Mouse (Mus musculus): ENCODE measurements around the gene Arhgef39.
A peak's percentile ranks its signal among the peaks of the same experiment; 100 is the strongest.

Arhgef39 gene

DNA sequence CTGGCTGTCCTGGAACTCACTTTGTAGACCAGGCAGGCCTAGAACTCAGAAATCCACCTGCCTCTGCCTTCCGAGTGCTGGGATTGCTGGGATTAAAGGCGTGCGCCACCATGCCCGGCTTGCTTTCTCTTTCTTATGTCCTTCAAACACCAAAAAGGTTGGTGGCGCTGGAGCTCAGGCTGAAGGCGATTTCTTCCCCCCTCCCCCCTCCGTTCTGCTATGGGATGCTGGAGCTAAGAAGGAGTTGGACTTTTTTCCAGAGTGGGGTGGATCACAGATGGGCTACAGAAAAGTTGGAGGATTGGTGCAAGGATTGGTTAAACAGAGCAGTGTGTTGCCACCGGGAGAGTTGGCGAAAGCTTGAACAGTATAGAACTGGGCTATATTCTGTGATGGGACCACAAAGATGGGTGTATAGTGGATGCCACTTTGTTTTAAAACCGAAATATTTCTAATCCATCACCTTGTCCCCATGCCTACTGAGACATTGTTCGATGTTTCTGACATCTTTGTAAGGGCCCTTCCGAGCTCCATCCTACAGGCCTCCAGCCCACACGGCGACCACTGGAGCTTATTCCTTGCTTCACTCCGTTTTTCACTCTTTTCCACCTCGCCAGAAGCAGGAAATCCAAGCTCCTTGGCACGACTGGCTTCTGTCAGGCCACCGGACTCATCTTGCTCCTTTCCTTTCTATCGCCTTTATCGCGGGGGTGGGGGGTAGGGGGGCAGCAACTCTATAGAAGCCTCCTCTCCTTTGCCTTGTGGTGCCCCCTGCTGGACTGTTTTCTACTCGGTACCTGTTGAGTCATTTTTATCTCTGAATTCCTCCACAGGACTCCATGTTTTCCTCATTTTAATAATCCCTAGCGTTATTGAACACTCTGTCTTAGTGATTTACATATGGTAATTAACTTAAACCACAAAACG lies 20.3 kb downstream of the Arhgef39 start:
- DNase-seq (ENCODE audit: low read depth, low spot score) = no peak

DNA sequence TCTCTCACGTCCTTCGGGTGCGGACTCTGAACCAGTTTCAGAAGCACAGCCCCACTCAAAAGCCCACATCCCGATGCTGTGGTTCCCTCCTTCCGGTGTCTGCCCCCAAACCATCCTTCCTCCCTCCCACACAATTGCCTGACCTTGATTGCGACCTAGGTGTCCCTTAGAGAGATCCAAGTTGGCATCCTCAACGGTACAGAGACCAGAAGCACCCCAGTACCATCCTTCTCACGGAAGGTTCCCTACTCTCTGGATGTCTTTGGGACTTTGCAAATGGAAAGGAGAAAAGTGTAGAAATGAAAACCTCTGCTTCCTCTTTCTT lies 21.0 kb downstream of the Arhgef39 start:
- DNase-seq (ENCODE audit: low read depth, low spot score) = no peak

DNA sequence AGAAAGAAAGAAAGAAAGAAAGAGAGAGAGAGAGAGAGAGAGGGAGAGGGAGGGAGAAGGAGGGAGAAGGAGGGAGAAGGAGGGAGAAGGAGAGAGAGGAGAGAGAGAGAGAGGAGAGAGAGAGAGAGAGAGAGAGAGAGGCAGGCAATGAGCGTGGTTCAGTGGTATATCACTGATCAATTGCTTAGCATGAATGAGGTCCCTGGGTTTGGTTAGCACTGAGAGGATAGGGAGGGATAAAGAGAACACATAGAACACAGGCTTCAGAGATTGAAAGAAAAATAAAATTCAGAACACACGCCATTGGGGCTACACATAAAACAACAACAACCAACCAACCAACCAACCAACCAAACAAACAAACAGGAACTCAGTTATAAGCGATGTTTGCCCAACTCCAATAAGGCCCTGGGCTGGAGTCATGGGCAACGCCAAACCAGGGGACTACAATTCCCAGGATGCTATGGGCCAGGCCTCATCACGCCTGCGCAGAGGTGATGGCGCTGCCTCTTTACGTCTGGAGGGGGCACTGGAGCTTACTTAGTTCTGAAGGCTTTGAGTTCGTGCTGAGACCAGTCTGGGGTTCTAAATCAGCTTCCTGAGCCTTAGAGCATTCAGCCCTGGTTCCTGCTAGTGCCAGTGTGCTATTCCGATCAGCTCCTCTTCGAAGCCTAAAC lies 21.5 kb downstream of the Arhgef39 start:
- DNase-seq (ENCODE audit: low read depth, low spot score) = peak; percentile 69

DNA sequence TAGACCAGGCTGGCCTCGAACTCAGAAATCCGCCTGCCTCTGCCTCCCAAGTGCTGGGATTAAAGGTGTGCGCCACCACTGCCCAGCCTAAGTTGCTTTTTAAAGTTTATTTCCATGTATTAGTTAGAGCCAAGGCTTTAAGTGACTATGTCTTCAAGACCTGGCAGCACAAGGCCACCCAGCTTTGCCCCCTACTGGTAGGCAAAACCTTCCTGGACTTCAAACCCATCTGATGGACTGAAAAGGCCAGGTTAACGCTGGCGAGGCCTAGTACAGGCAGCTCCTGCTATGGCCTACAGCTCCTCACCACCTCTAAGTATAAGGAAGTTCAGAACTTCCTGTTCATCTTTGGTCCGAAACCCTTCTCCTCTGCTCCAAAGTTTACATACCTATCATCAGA lies 22.9 kb downstream of the Arhgef39 start:
- no peak for DNase-seq (ENCODE audit: low read depth, low spot score)

DNA sequence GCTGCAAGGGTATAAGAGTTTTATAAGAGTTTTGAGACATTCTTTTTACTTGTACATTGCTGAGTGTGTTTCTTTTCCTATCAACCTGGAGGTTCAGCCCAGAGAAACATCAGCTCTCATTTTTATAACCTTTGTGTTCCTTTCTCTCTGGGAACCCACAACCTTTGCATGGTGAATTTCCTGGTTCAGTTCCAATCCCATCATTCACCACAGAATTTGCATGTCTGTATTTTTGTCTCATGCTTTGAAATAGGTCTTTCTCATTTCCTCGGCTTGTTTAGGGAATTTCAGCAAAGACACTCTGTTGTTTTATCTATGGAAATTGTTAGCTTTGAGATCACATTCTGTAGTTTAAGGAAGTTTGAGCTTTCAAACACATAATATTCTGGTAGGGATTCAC lies 25.9 kb downstream of the Arhgef39 start:
- no peak for DNase-seq (ENCODE audit: low read depth, low spot score)

DNA sequence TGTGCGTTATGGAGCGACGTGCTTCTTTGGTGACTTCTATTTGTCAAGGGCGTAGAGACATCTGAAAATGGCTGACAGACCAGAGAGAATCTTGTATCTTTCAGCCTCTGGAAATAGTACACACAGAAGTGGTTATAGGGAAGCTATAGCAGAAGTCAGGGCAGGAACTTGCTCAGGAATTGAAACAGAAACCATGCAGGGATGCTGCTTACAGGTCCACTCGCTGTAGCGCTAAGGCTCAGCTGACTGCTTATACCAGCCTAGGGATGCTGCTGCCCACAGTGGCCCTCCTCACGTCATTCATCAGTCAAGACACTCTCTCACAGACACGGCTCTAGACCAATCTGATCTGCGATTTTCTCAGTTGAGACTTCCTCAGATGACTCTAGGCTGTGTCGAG lies 29.2 kb downstream of the Arhgef39 start:
- no peak for DNase-seq (ENCODE audit: low read depth, low spot score)

DNA sequence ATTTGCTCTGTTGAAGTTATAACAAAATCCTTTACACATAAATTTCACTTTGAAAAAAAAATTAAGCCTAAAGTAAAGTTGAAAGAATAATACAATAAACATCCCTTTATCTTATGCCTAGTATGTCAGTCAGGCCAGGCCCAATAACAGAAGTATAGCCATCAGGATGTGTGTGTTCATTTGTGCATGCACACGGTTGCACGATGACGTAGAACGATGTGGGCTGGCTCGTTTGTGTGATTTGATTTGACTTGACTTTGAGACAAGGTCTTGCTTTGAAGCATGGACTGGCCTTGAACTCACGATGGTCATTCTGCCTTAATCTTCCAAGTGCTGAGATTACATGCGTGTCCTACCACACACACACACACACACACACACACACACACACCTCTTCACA lies 32.6 kb downstream of the Arhgef39 start:
- no peak for DNase-seq (ENCODE audit: low read depth, low spot score)

DNA sequence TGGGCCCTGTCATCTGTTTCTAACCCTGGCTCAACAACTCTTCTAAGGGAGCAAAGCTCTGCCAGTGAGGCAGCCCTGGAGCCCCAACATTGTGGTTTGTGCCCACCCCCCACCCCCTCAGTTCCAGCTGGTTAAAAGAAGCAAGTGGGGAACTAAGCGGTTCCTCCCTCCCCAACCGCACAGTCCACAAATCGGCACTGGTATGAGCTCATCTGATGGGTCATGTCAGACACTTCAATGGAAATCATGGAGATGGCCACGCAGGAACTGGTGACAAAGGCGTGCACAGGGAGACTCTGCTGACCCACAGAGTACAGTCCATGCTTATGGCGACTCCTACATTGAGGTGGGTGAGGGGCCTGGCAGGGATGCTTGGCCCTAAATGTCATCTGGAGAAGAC lies 33.6 kb downstream of the Arhgef39 start:
- DNase-seq (ENCODE audit: low read depth, low spot score) = no peak

DNA sequence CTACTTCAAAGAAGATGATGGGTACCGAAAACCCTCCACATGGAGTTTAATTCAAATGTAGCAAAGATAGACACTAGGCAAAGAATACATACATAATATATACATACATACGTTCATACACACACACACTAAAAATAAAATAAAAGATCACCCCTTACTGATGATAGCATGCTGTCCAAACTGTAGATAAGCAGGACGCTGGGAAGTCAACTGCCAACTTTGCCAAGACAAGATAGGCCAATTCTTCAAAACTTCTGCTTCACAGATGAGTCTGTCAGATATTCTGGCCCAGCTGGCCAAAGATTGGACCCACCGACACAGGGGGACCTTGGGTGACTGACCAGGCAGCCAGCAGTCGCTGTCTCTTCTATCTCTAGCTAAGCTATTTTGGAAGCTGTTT lies 36.4 kb downstream of the Arhgef39 start:
- DNase-seq (ENCODE audit: low read depth, low spot score) = no peak

DNA sequence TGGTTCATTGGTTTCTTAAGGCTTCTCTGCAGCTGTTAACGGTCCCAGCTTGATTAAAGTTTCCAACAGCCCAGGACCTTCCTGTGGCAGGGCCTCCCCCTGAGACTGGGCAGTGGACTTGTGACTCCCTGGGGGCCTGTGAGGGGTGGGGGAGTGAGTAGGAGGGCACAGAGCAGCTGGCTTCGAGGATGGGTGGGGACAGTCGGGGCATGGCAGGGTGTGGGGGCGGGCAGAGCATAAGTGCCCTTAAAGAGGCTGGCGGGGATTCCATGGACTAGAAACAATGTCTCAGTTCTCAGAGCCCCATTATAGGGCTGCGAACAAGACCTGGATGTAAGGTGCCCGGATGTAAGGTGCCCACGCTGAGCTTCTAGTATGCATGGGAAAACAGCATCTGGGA lies 42.4 kb downstream of the Arhgef39 start:
- DNase-seq (ENCODE audit: low read depth, low spot score) = no peak

DNA sequence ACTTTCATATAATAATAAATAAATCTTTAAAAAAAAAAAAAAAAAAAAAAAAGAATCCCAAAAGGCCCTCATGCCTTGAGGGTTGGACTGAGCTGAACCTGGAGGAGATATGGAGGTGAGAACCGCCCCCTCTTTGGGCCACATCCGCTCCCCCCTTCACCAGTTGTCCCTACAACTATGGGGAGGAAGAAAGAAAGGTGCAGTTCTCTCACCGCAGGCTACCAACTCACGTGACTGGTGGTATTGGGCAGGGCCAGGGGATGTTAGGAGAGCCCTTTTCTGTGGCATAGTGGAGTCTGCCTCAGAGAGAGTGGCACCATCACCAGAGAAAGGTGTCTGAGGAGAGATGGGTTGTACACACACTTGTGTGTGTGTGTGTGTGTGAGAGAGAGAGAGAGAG lies 43.0 kb downstream of the Arhgef39 start:
- no peak for DNase-seq (ENCODE audit: low read depth, low spot score)

DNA sequence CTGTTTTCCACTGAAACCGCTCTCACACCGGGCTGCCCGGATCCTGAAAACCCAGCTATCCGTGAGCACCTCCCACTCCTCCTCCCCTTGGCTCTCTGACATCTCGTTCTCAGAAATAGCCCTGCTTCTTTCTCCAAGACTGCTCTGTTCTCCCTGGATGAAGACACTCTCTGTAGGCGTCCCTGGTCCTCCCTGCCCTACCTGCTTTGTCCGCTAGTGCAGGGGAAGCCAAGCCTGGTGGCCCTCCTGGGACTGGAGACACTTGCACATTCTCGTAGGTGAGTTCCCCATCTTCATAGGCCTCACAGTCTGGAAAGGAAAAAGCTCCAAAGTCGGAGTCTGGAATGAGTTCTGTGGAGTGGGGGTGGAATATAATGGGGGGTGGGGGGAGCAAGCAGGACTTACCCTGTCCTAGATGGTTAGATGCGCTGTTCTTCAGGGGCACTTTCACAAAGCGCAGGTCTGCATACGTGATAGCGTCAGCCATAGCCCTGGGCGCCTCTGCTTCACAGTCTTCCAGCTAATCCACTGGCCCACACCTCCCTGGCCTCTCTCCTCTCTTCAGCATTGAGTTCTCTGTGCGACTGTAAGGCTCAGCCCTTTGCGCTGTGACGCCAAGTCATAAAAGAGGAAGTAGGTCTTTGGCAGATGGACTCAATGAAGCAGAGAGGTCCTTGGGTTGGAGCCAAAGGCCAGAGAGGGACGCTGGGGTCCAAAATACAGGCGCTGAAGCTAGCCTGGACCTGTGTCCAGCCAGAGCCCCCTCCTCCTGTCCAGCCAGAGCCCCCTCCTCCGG lies 45.3 kb downstream of the Arhgef39 start, which contains the start of gene Cd72:
Cd72 (minus strand) TSS at position 588 of the 796 bp plus-strand sequence.
- DNase-seq (ENCODE audit: low read depth, low spot score) = no peak

DNA sequence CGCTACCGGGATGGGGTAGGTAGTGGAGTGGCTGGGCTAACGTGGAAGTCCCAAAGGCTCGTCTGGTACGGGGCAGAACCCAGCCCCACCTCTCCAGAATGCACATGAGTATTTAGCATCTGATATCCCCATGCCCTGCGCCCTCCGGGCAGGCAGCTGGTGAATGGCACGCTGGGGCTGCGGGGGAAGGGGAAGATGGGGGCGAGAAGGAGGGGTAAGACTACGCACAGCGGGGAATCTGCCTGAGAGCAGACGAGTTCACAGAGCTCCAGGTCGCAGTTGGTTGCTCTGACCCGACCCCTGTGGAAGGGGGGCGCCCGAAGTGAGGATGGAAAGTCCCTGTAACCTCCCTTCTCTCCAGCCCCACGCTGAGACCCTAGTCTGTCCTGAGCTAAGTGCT lies 46.1 kb downstream of the Arhgef39 start:
- DNase-seq (ENCODE audit: low read depth, low spot score) = no peak

DNA sequence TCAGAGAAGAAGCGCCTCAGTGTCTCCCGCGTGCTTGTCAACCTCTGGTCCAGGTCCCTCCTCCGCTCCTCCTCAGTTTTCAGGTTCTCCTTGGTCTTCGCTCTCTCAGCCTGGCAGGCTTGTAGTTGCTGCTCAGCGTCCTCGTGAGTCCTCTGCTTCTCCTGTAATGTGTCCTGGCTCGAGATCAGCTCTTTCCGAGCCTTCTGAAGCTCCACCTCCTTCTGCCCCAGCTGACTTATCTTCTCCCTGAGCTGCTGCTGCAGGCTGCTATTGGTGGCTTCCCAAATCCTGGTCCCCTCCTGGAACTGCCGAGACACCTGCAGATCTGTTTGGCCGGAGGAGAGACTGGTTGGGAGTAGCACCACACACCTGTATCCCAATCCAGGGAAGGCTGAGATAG lies 47.2 kb downstream of the Arhgef39 start:
- no peak for DNase-seq (ENCODE audit: low read depth, low spot score)

DNA sequence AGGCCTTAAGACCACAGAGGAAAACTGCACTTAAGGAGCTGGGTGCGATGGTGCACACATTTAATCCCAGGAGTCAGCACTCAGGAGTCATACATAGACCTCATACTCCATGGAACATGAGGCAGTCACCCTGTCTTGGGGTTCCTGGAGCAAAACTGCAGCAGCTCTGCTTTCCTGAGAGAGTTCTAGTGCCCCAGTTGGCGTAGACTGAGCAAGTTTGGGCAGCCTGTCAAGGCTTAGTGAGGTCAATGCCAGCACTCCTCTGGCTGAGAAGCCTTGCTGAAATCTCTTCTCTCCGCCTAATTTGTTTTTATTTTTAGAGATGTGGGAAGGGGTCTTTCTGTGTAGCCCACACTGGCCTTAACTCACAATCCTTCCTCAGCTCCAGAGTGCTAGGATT lies 50.9 kb downstream of the Arhgef39 start:
- DNase-seq (ENCODE audit: low read depth, low spot score) = no peak

DNA sequence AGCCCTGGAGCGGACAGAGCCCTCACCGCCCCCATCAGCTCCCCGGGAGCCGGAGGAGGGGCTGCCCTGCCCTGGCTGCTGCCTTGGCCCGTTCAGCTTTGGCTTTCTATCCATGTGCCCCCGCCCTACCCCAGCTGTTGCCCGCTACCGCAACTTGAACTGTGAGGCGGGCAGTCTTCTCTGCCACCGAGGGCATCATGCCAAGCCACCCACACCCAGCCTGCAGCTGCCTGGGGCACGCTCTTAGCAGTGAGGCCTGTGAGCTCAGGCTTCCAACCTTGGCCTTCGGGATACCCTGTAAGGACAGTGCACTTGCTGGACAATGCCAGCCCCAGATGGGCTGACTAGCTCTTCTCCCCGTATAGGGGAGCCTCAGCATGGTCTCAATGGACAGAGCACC lies 52.2 kb downstream of the Arhgef39 start:
- no peak for DNase-seq (ENCODE audit: low read depth, low spot score)

Measured in brain, embryonic 18.5 days (tissue).